Mouse (Mus musculus) kidney, embryonic 15.5 days (tissue): ENCODE measurements at regions not wholly inside any gene's neighbourhood (a gene's known extent, or its start where the extent isn't known, plus 50 kb on each side); places are given as distances from the start of the nearest gene placed in this dataset.
A peak's percentile ranks its signal among the peaks of the same experiment; 100 is the strongest.

Experiments used
- ATAC-seq: fragments of 200-750 bp; cut with Nextera tagmentation; replicated peaks from 2 replicates; pipeline ENCODE4 v1.8.0; 2017; ENCODE audit warnings: moderate TSS enrichment; ENCODE audit not compliant: low FRiP score
- H3K27ac ChIP-seq: fragments of 300-500 bp; sonication (generic); 2 replicates; pipeline ENCODE4 v1.5.1; 2015; ENCODE audit warnings: mild to moderate bottlenecking, inconsistent platforms
- H3K27me3 ChIP-seq: fragments of 300-500 bp; sonication (generic); 2 replicates; pipeline ENCODE4 v1.6.1; 2015; ENCODE audit warnings: inconsistent platforms
- H3K36me3 ChIP-seq: fragments of 300-500 bp; sonication (generic); 2 replicates; pipeline ENCODE4 v1.6.1; 2015; ENCODE audit warnings: inconsistent platforms
- H3K4me1 ChIP-seq: fragments of 300-500 bp; sonication (generic); 2 replicates; pipeline ENCODE4 v1.6.1; 2015; ENCODE audit warnings: inconsistent platforms
- H3K4me2 ChIP-seq: fragments of 300-500 bp; sonication (generic); 2 replicates; pipeline ENCODE4 v1.6.1; 2015; ENCODE audit warnings: moderate library complexity, mild to moderate bottlenecking, inconsistent platforms
- H3K4me3 ChIP-seq: fragments of 300-500 bp; sonication (generic); replicated peaks from 2 replicates; pipeline ENCODE4 v1.5.1; 2015; ENCODE audit warnings: mild to moderate bottlenecking, inconsistent platforms
- H3K9ac ChIP-seq: fragments of 300-500 bp; sonication (generic); 2 replicates; pipeline ENCODE4 v1.6.1; 2015; ENCODE audit warnings: mild to moderate bottlenecking, inconsistent platforms
- H3K9me3 ChIP-seq: fragments of 300-500 bp; sonication (generic); replicated peaks from 2 replicates; pipeline ENCODE4 v1.6.1; 2016; ENCODE audit warnings: inconsistent platforms
- WGBS: fragments of 180-500 bp; shearing (Covaris S2); methylation state at CpG from one replicate; pipeline ENCODE4 v1.1.7; 2015; ENCODE audit warnings: mixed read lengths; 5-methylcytosine and 5-hydroxymethylcytosine counted together

DNA sequence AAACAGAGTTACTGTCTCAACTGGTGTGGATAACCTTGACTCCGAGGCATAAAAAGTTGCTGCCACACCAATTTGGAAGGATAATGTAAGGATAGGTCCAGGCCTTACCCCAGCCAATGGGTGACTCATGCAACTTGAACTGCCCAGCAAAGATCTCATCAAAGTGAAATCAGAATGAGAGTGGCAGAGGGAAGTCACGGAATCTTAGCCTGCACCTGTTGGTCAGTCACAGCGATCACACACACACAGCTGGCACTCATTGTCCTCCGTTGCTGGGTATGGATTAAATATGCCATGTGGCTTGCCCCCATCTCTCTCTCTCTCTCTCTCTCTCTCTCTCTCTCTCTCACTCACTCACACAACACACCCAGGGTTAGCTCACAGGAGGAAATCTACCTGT lies 56.2 kb upstream of the Mbnl2 start:
- H3K27me3 ChIP-seq: no peaks in the 10 kb centered on the region

DNA sequence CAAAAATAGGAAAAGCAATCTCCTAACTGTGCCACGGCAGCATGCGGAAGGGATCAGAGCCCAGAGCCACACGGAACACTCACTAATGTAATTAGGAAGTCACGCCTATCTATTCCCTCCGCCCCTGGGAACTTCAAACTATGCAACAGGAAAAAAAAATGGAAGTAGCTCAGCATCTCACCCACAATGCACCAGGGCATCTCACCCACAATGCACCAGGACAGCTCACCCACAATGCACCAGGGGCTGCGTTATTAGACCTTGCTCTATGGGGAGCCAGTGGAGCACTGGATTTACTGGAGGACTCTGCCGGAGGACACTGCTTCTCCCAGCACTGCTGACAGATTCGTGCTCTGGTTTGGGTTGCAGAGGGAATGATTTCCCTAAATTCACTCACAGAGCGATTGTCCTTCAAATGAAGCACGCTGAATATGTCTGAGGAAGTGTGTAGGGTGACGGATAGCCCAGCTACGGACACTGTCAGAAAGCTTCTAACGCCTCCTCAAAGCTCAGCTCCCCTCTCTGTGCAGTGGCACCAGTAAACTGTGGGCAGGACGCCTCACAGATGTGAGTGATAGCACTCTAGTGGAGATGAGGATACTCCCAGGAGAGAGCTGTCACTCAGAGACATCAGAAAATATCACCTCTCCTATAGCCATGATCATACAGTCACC lies 51.8 kb upstream of the Mbnl2 start:
- WGBS: 80% methylated on average over 14 of the region's 14 CpGs
- peaks cover 12% of the 10 kb centered on the region for H3K4me1 ChIP-seq
- H3K9me3 ChIP-seq: no peaks in the 10 kb centered on the region
- no peak overlapping the region for H3K27ac ChIP-seq
- ATAC-seq: no peak
- no peak overlapping the region for H3K9ac ChIP-seq
- H3K4me3 ChIP-seq: no peak overlapping the region
- H3K27me3 ChIP-seq: no peaks in the 10 kb centered on the region
- H3K36me3 ChIP-seq: no peaks in the 10 kb centered on the region
- H3K4me2 ChIP-seq: no peak overlapping the region

More for the DNA sequence above, 56.2 kb upstream of the Mbnl2 start:
- Histone ChIP-seq H3K9ac (no peak overlapping the region), H3K27ac (no peak overlapping the region), H3K4me2 (no peak overlapping the region), H3K9me3 (no peaks in the 10 kb centered on the region), H3K4me3 (no peak overlapping the region), H3K4me1 (peaks cover 7% of the 10 kb centered on the region), H3K36me3 (no peaks in the 10 kb centered on the region)
- no peak for ATAC-seq
- 85% methylated on average over 4 of the region's 4 CpGs for WGBS

DNA sequence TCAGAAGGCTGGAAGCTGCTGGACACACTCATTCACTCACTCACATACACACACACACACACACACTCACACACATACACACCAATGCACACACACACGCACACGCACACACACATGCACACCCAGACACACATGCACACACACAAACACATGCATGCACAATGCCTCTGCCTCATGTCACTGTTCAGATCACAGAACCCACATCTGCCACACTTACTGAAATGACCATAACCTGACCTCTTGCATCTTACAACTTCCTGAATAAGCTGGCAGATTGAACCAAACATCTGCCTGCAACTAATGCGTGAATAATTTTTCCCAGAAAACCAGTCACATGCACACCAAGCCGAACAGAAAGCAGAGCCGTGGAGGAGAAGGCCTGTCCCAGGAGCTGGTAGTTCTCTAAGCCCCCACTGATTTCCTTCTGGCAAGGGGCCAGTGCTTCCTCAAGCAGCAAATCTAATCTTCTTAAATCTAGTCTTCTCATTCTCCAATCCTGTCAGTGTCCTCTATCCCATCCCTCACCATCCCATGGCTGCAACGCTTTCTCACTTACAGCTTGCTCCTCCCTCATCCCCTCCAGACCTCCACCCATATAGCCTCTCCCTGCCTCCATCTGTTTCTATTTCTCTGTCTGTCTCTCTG lies 51.1 kb upstream of the Mbnl2 start:
- WGBS: 52% methylated on average over 6 of the region's 6 CpGs
- Histone ChIP-seq H3K9ac (no peak overlapping the region), H3K4me1 (peaks cover 12% of the 10 kb centered on the region), H3K27me3 (no peaks in the 10 kb centered on the region), H3K36me3 (no peaks in the 10 kb centered on the region), H3K27ac (no peak overlapping the region), H3K9me3 (no peaks in the 10 kb centered on the region), H3K4me3 (no peak overlapping the region), H3K4me2 (no peak overlapping the region)
- ATAC-seq: 0 out of 2 replicates have a peak, but pooled peaks have one; percentile 18

DNA sequence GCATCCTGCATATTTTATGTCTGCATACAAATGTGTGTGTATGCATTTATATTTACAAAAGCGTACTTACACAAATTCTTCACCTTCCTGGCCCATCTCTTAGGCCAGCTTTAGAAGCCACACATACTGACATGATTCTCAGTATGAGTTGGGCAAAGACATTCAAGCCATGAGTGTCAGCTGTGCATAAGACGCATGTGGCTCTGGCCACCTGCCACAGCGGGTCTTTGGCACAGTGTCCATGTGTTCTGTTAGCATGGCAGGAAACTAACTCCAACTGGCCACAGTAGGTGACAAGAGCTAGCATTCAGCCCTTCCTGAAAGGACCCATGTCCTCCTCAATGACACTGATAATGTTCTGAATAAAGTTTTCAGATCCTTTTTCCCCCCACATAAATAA lies 49.8 kb upstream of the Mbnl2 start:
- Histone ChIP-seq H3K27me3 (no peaks in the 10 kb centered on the region), H3K9ac (no peak overlapping the region), H3K27ac (no peak overlapping the region), H3K36me3 (no peaks in the 10 kb centered on the region), H3K4me3 (no peak overlapping the region), H3K9me3 (no peaks in the 10 kb centered on the region), H3K4me1 (peaks cover 12% of the 10 kb centered on the region), H3K4me2 (no peak overlapping the region)
- WGBS: 86% methylated on average over 3 of the region's 3 CpGs
- no peak for ATAC-seq
